Mouse (Mus musculus) forebrain, postnatal 0 days (tissue): Measurements from ENCODE around the gene Pnpo. TPM values are rescaled to one million over a fixed set of nuclear protein-coding genes. Genes with fewer than 3 reads are reported as not detected.

ENCODE experiments used
- ATAC-seq: fragments of 200-750 bp; cut with Nextera tagmentation; 2 replicates; pipeline ENCODE4 v1.8.0; 2017; ENCODE audit warnings: mild to moderate bottlenecking, moderate library complexity
- DNase-seq: peaks from one replicate; pipeline ENCODE4 v3.0.0-alpha.2; 2015
- H3K27ac ChIP-seq: fragments of 300-500 bp; sonication (generic); 2 replicates; pipeline ENCODE4 v1.5.1; 2014; ENCODE audit warnings: low read depth, mild to moderate bottlenecking, antibody characterized with exemption, low read length, moderate library complexity, mixed read lengths
- H3K27me3 ChIP-seq: fragments of 300-500 bp; sonication (generic); 2 replicates; pipeline ENCODE4 v1.6.1; 2014; ENCODE audit warnings: mild to moderate bottlenecking, low read length, mixed read lengths; ENCODE audit not compliant: insufficient read depth
- H3K36me3 ChIP-seq: fragments of 300-500 bp; sonication (generic); 2 replicates; pipeline ENCODE4 v1.6.1; 2014; ENCODE audit warnings: mild to moderate bottlenecking, moderate library complexity; ENCODE audit not compliant: insufficient read depth
- H3K4me1 ChIP-seq: fragments of 300-500 bp; sonication (generic); 2 replicates; pipeline ENCODE4 v1.6.1; 2014; ENCODE audit warnings: antibody characterized with exemption; ENCODE audit not compliant: insufficient read depth
- H3K4me2 ChIP-seq: fragments of 300-500 bp; sonication (generic); 2 replicates; pipeline ENCODE4 v1.6.1; 2014; ENCODE audit warnings: low read depth, mild to moderate bottlenecking, moderate library complexity
- H3K4me3 ChIP-seq: fragments of 300-500 bp; sonication (generic); 2 replicates; pipeline ENCODE4 v1.5.1; 2014; ENCODE audit warnings: low read depth, low read length, mixed read lengths
- H3K9ac ChIP-seq: fragments of 300-500 bp; sonication (generic); 2 replicates; pipeline ENCODE4 v1.6.1; 2014; ENCODE audit warnings: mild to moderate bottlenecking
- H3K9me3 ChIP-seq: fragments of 300-500 bp; sonication (generic); 2 replicates; pipeline ENCODE4 v1.6.1; 2016; ENCODE audit warnings: low read length
- CTCF ChIP-seq: sonication (generic); IDR thresholded peaks from 2 replicates; pipeline ENCODE4 v1.5.1; 2016; ENCODE audit warnings: antibody characterized with exemption, control low read depth, low read depth
- WGBS: fragments of 180-500 bp; shearing (Covaris S2); extraction: QIAGEN DNeasy Blood & Tissue Kit; methylation state at CpG from one replicate; pipeline ENCODE4 v1.1.7; 2014; 5-methylcytosine and 5-hydroxymethylcytosine counted together
- polyA plus RNA-seq: library from polyadenylated mRNA; unstranded; fragments of >200 nt; fragmentation: Nextera tagmentation; extraction: Ambion mirVana; gene quantifications from 2 replicates; pipeline ENCODE4 v1.2.1, GENCODE M21; 2015
- total RNA-seq: library from RNA; depleted of rRNA; stranded (reverse); fragments of >200 nt; gene quantifications from 2 replicates; pipeline ENCODE4 v1.2.3, GENCODE M21; 2014; rRNA removed

Gene Pnpo
- total RNA-seq = 26.2 and 30.3 TPM in 2 replicates
- 28.1 and 33.1 TPM in 2 replicates for polyA plus RNA-seq

- under 1% methylated on average over 29 of the region's 29 CpGs for WGBS
- Histone ChIP-seq H3K9ac (peak within 1 kb of the TSS; percentile 59), H3K4me2 (peak within 1 kb of the TSS; percentile 75), H3K27me3 (no peaks in the 10 kb centered on the region), H3K4me1 (0 out of 2 replicates have a peak, but pooled peaks cover 6% of the 10 kb centered on the region), H3K9me3 (no peaks in the 10 kb centered on the region), H3K27ac (0 out of 2 replicates have a peak within 1 kb of the TSS, but pooled peaks have one; percentile 9), H3K36me3 (peaks cover 2% of the 10 kb centered on the region; the same call in 1 of the 2 replicates), H3K4me3 (peak within 1 kb of the TSS; percentile 49)
- peak; percentile 98 for ATAC-seq
- no peak for TF ChIP-seq CTCF
- peak; percentile 96 for DNase-seq
Measured at GRCm38 (mm10) chr11:96943746-96944304, at the start of gene Pnpo. TSS of gene Pnpo (minus strand) at chr11:96943986.

GRCm38 (mm10) chr11:96992722-96993311 is 49.0 kb upstream of the Pnpo start:
- no peaks in the 10 kb centered on the region for H3K36me3 ChIP-seq
- H3K4me2 ChIP-seq = no peak overlapping the region
- 60% methylated on average over 8 of the region's 8 CpGs for WGBS
- H3K4me1 ChIP-seq = no peaks in the 10 kb centered on the region; the same call in 1 of the 2 replicates
- no peak overlapping the region for H3K4me3 ChIP-seq
- ATAC-seq (no peak), DNase-seq (no peak)
- no peaks in the 10 kb centered on the region for H3K27me3 ChIP-seq
- TF ChIP-seq CTCF = no peak
- no peaks in the 10 kb centered on the region for H3K9me3 ChIP-seq
- H3K27ac ChIP-seq = no peak overlapping the region
- H3K9ac ChIP-seq = no peak overlapping the region

GRCm38 (mm10) chr11:96991501-96991900 is 47.7 kb upstream of the Pnpo start:
- Histone ChIP-seq H3K27me3 (no peaks in the 10 kb centered on the region), H3K4me1 (no peaks in the 10 kb centered on the region), H3K27ac (no peak overlapping the region), H3K9ac (no peak overlapping the region), H3K4me3 (no peak overlapping the region), H3K36me3 (no peaks in the 10 kb centered on the region), H3K4me2 (no peak overlapping the region), H3K9me3 (no peaks in the 10 kb centered on the region)
- ATAC-seq (no peak), DNase-seq (no peak)
- TF ChIP-seq CTCF = no peak
- WGBS = 81% methylated on average over 5 of the region's 5 CpGs

- no peaks in the 10 kb centered on the region for H3K9me3 ChIP-seq
- WGBS = 6% methylated on average over 30 of the region's 31 CpGs
- no peak for TF ChIP-seq CTCF
- H3K4me3 ChIP-seq = peak overlapping the region; percentile 38
- peak overlapping the region; percentile 33 for H3K9ac ChIP-seq
- DNase-seq (peak; percentile 69), ATAC-seq (peak; percentile 93)
- H3K4me2 ChIP-seq = peak overlapping the region; percentile 52
- no peaks in the 10 kb centered on the region for H3K27me3 ChIP-seq
- no peaks in the 10 kb centered on the region for H3K4me1 ChIP-seq
- no peak overlapping the region; the same call in 1 of the 2 replicates for H3K27ac ChIP-seq
- H3K36me3 ChIP-seq = no peaks in the 10 kb centered on the region
Measured at GRCm38 (mm10) chr11:96987873-96988655, 44.3 kb upstream of the Pnpo start.

GRCm38 (mm10) chr11:96986463-96986862 is 42.7 kb upstream of the Pnpo start:
- Histone ChIP-seq H3K4me2 (no peak overlapping the region), H3K27ac (no peak overlapping the region), H3K9ac (no peak overlapping the region), H3K4me1 (no peaks in the 10 kb centered on the region), H3K4me3 (no peak overlapping the region), H3K27me3 (no peaks in the 10 kb centered on the region), H3K9me3 (no peaks in the 10 kb centered on the region), H3K36me3 (no peaks in the 10 kb centered on the region)
- DNase-seq = no peak
- TF ChIP-seq CTCF = no peak
- ATAC-seq = no peak
- 60% methylated on average over 3 of the region's 3 CpGs for WGBS

GRCm38 (mm10) chr11:96984903-96985302 is 41.1 kb upstream of the Pnpo start:
- ATAC-seq = no peak
- no peak for TF ChIP-seq CTCF

More at GRCm38 (mm10) chr11:96984903-96985302, 41.1 kb upstream of the Pnpo start:
- Histone ChIP-seq H3K4me2 (no peak overlapping the region), H3K9me3 (no peaks in the 10 kb centered on the region), H3K9ac (no peak overlapping the region), H3K4me1 (no peaks in the 10 kb centered on the region), H3K27ac (no peak overlapping the region), H3K4me3 (no peak overlapping the region), H3K36me3 (no peaks in the 10 kb centered on the region), H3K27me3 (no peaks in the 10 kb centered on the region)
- 30% methylated on average over 4 of the region's 4 CpGs for WGBS
- no peak for DNase-seq
